Comparison of ENCODE assay signal across 10 mouse cellular contexts in genomic region chr5:143049013-143049385, GRCm38 (mm10).
A peak's percentile ranks its signal among the peaks of the same experiment; 100 is the strongest.
DNase-seq lines count a peak whose midpoint lies in the region; ATAC-seq and TF ChIP-seq lines count a peak whose summit lies in the region.
"Had no signal": no experiment of that assay in that cellular context is flagged by ENCODE, and none has a peak within 500 bp of the region (broad histone marks: within the 10 kb centered on the region; RNA-seq: fewer than 3 reads in every experiment).

No protein-coding gene starts in this region.

- no peaks in the 10 kb centered on the region for H3K27me3 ChIP-seq in embryonic facial prominence, embryonic 12.5 days
- no peaks in the 10 kb centered on the region for H3K27me3 ChIP-seq in embryonic facial prominence, embryonic 10.5 days (replicated peaks; ENCODE audit: low read depth, poor library complexity, severe bottlenecking)
- no peaks in the 10 kb centered on the region for H3K27me3 ChIP-seq in liver, adult 2 months (ENCODE audit: control insufficient read depth, insufficient read depth, low read length)
- H3K27me3 ChIP-seq in hindbrain, postnatal 0 days (ENCODE audit: insufficient read depth, low read length), result no peaks in the 10 kb centered on the region
- no peaks in the 10 kb centered on the region for H3K27me3 ChIP-seq in neural tube, embryonic 15.5 days (replicated peaks)
- H3K27me3 ChIP-seq: megakaryocyte, embryonic 14.5 days had no signal

- no peaks in the 10 kb centered on the region for H3K9me3 ChIP-seq in embryonic facial prominence, embryonic 12.5 days
- H3K9me3 ChIP-seq in embryonic facial prominence, embryonic 10.5 days, result no peaks in the 10 kb centered on the region
- H3K9me3 ChIP-seq in hindbrain, postnatal 0 days (ENCODE audit: low read length), result no peaks in the 10 kb centered on the region
- H3K9me3 ChIP-seq in neural tube, embryonic 15.5 days (replicated peaks), result no peaks in the 10 kb centered on the region
- H3K9me3 ChIP-seq: megakaryocyte, embryonic 14.5 days had no signal

- no peak for DNase-seq in embryonic facial prominence, embryonic 10.5 days (ENCODE audit: low spot score)
- DNase-seq in liver, adult 2 months (ENCODE audit: extremely low read depth, low read depth, low spot score), result no peak
- DNase-seq in liver, result no peak
- no peak for DNase-seq in hindbrain, postnatal 0 days (ENCODE audit: low spot score)
- no peak for DNase-seq in gastrocnemius, adult 8-10 months (ENCODE audit: low spot score in 2 of 2)
- no peak for DNase-seq in frontal cortex, adult 2 months (ENCODE audit: extremely low spot score in 1 of 2, low spot score in 1 of 2)

- H3K79me2 ChIP-seq in liver, adult 2 months (ENCODE audit: control insufficient read depth, insufficient read depth, low read length), result no peaks in the 10 kb centered on the region

- H3K9ac ChIP-seq in embryonic facial prominence, embryonic 12.5 days, result no peak overlapping the region
- H3K9ac ChIP-seq in liver, adult 2 months (ENCODE audit: low read depth, low read length), result no peak overlapping the region
- H3K9ac ChIP-seq in hindbrain, postnatal 0 days (replicated peaks; ENCODE audit: low read length), result no peak overlapping the region
- H3K9ac ChIP-seq in neural tube, embryonic 15.5 days (replicated peaks), result no peak overlapping the region

- peaks cover 19% of the 10 kb centered on the region; the same call in 1 of the 2 replicates for H3K36me3 ChIP-seq in embryonic facial prominence, embryonic 12.5 days
- peaks cover 78% of the 10 kb centered on the region for H3K36me3 ChIP-seq in embryonic facial prominence, embryonic 10.5 days (replicated peaks)
- H3K36me3 ChIP-seq in liver, adult 2 months (ENCODE audit: control insufficient read depth, insufficient read depth, low read length), result peaks cover 6% of the 10 kb centered on the region
- H3K36me3 ChIP-seq in hindbrain, postnatal 0 days (ENCODE audit: insufficient read depth, low read length), result no peaks in the 10 kb centered on the region; the same call in 1 of the 2 replicates
- H3K36me3 ChIP-seq in neural tube, embryonic 15.5 days, result 0 out of 2 replicates have a peak, but pooled peaks cover 4% of the 10 kb centered on the region

- peaks cover 10% of the 10 kb centered on the region; the same call in 1 of the 2 replicates for H3K4me1 ChIP-seq in embryonic facial prominence, embryonic 12.5 days
- 0 out of 2 replicates have a peak, but pooled peaks cover 2% of the 10 kb centered on the region for H3K4me1 ChIP-seq in embryonic facial prominence, embryonic 10.5 days
- peaks cover 4% of the 10 kb centered on the region; the same call in 1 of the 2 replicates for H3K4me1 ChIP-seq in liver, adult 2 months (ENCODE audit: control insufficient read depth, insufficient read depth, low read length)
- peaks cover 6% of the 10 kb centered on the region for H3K4me1 ChIP-seq in hindbrain, postnatal 0 days (ENCODE audit: insufficient read depth, low read length)
- H3K4me1 ChIP-seq in neural tube, embryonic 15.5 days, result peaks cover 49% of the 10 kb centered on the region

- no peak for TF ChIP-seq POLR2A in liver, adult 2 months (IDR thresholded peaks at IDR 0.05; ENCODE audit: extremely low read depth, insufficient read depth, low read length)

- H3K27ac ChIP-seq in embryonic facial prominence, embryonic 12.5 days, result peak overlapping the region; percentile 72
- no peak overlapping the region for H3K27ac ChIP-seq in embryonic facial prominence, embryonic 10.5 days (replicated peaks)
- peak overlapping the region; percentile 31 for H3K27ac ChIP-seq in liver, adult 2 months (replicated peaks; ENCODE audit: insufficient read depth, low read depth, low read length)
- H3K27ac ChIP-seq in hindbrain, postnatal 0 days, result peak overlapping the region; percentile 68; the same call in 1 of the 2 replicates
- peak overlapping the region; percentile 83 for H3K27ac ChIP-seq in neural tube, embryonic 15.5 days (replicated peaks)

- H3K4me3 ChIP-seq in embryonic facial prominence, embryonic 12.5 days, result no peak overlapping the region
- H3K4me3 ChIP-seq in embryonic facial prominence, embryonic 10.5 days, result no peak overlapping the region
- no peak overlapping the region for H3K4me3 ChIP-seq in liver, adult 2 months (ENCODE audit: insufficient read depth, low read depth, low read length)
- H3K4me3 ChIP-seq in hindbrain, postnatal 0 days (ENCODE audit: low read length), result no peak overlapping the region
- no peak overlapping the region for H3K4me3 ChIP-seq in neural tube, embryonic 15.5 days (replicated peaks)
- H3K4me3 ChIP-seq: megakaryocyte, embryonic 14.5 days had no signal

- no peak for TF ChIP-seq CTCF in liver, adult 2 months (IDR thresholded peaks at IDR 0.05; ENCODE audit: low read depth, low read length)
- no peak for TF ChIP-seq CTCF in hindbrain, postnatal 0 days (IDR thresholded peaks at IDR 0.05; ENCODE audit: low read depth)

- ATAC-seq in embryonic facial prominence, embryonic 12.5 days (ENCODE audit: insufficient number of reproducible peaks, insufficient read depth, low FRiP score, low TSS enrichment), result no peak
- ATAC-seq in hindbrain, postnatal 0 days, result no peak
- ATAC-seq in neural tube, embryonic 15.5 days (ENCODE audit: low FRiP score), result no peak
- ATAC-seq: activated CD4-positive, CD25-positive, alpha-beta regulatory T cell, adult 4 months had no signal

- WGBS in embryonic facial prominence, embryonic 12.5 days, result 66% methylated on average over 1 of the region's 1 CpGs
- WGBS in embryonic facial prominence, embryonic 10.5 days, result 81% methylated on average over 1 of the region's 1 CpGs
- 91% methylated on average over 1 of the region's 1 CpGs for WGBS in liver, adult 2 months
- 67% methylated on average over 1 of the region's 1 CpGs for WGBS in hindbrain, postnatal 0 days
- WGBS in neural tube, embryonic 15.5 days, result 84% methylated on average over 1 of the region's 1 CpGs

- H3K4me2 ChIP-seq in embryonic facial prominence, embryonic 12.5 days (replicated peaks), result no peak overlapping the region
- H3K4me2 ChIP-seq in hindbrain, postnatal 0 days (ENCODE audit: low read depth, low read length), result no peak overlapping the region
- H3K4me2 ChIP-seq in neural tube, embryonic 15.5 days, result no peak overlapping the region
